Mouse (Mus musculus): ENCODE measurements around the gene Syt13. TPM values are rescaled to one million over a fixed set of nuclear protein-coding genes. Genes with fewer than 3 reads are reported as not detected.

Gene Syt13
- total RNA-seq, 2 experiments from 2014 or later, result 159 to 162 TPM

GRCm38 (mm10) chr2:92924677-92925259, 9.9 kb downstream of the Syt13 start:
- no peak for DNase-seq

GRCm38 (mm10) chr2:92929696-92930095, 14.8 kb downstream of the Syt13 start:
- DNase-seq, result no peak

GRCm38 (mm10) chr2:92931061-92931460, 16.2 kb downstream of the Syt13 start:
- DNase-seq, result no peak

GRCm38 (mm10) chr2:92933379-92933778, 18.5 kb downstream of the Syt13 start:
- no peak for DNase-seq

- DNase-seq, result peak; percentile 59 to 66
Observed at GRCm38 (mm10) chr2:92934312-92934982, 19.5 kb downstream of the Syt13 start.

GRCm38 (mm10) chr2:92935483-92935882, 20.6 kb downstream of the Syt13 start:
- DNase-seq, result no peak

- DNase-seq, result no peak
Observed at GRCm38 (mm10) chr2:92938063-92938462, 23.2 kb downstream of the Syt13 start.

- DNase-seq, result no peak
Observed at GRCm38 (mm10) chr2:92938827-92939226, 23.9 kb downstream of the Syt13 start.

- DNase-seq, result no peak
Observed at GRCm38 (mm10) chr2:92940963-92941362, 26.1 kb downstream of the Syt13 start.

- DNase-seq, result no peak
Observed at GRCm38 (mm10) chr2:92941463-92941862, 26.6 kb downstream of the Syt13 start.

GRCm38 (mm10) chr2:92943406-92943805, 28.5 kb downstream of the Syt13 start:
- no peak for DNase-seq

- DNase-seq, result no peak
Observed at GRCm38 (mm10) chr2:92944356-92944755, 29.5 kb downstream of the Syt13 start.

- DNase-seq, result no peak
Observed at GRCm38 (mm10) chr2:92945125-92945746, 30.3 kb downstream of the Syt13 start.

- DNase-seq, result no peak
Observed at GRCm38 (mm10) chr2:92945824-92946598, 31.1 kb downstream of the Syt13 start.

- DNase-seq, result no peak
Observed at GRCm38 (mm10) chr2:92947981-92948698, 33.2 kb downstream of the Syt13 start.

GRCm38 (mm10) chr2:92948699-92949300, 33.9 kb downstream of the Syt13 start:
- DNase-seq, result no peak

- no peak for DNase-seq
Observed at GRCm38 (mm10) chr2:92949518-92949917, 34.6 kb downstream of the Syt13 start.

GRCm38 (mm10) chr2:92953450-92953849, 38.6 kb downstream of the Syt13 start:
- no peak for DNase-seq

GRCm38 (mm10) chr2:92954404-92955114, 39.7 kb downstream of the Syt13 start:
- DNase-seq, result peak; percentile 62 to 69

GRCm38 (mm10) chr2:92956943-92957342, 42.0 kb downstream of the Syt13 start:
- DNase-seq, result no peak

- no peak for DNase-seq
Observed at GRCm38 (mm10) chr2:92958640-92959039, 43.7 kb downstream of the Syt13 start.
